In genomic region chr2:157130813-157131514, GRCm38 (mm10) we compare ENCODE assay signal across 11 mouse cellular contexts. TPM values are rescaled to one million over a fixed set of nuclear protein-coding genes. Genes with fewer than 3 reads are reported as not detected.
A peak's percentile ranks its signal among the peaks of the same experiment; 100 is the strongest.
DNase-seq lines count a peak whose midpoint lies in the region; ATAC-seq lines count a peak whose summit lies in the region.
"Had no signal": no experiment of that assay in that cellular context is flagged by ENCODE, and none has a peak within 500 bp of the region (broad histone marks: within the 10 kb centered on the region; RNA-seq: fewer than 3 reads in every experiment).

No protein-coding gene starts in this region.

- H3K9me3 ChIP-seq in midbrain, embryonic 11.5 days (ENCODE audit: control insufficient read depth, low read length) = no peaks in the 10 kb centered on the region
- no peaks in the 10 kb centered on the region for H3K9me3 ChIP-seq in midbrain, embryonic 14.5 days (ENCODE audit: control insufficient read depth, low read length)
- no peaks in the 10 kb centered on the region for H3K9me3 ChIP-seq in kidney, embryonic 15.5 days (replicated peaks)
- H3K9me3 ChIP-seq in hindbrain, embryonic 13.5 days = no peaks in the 10 kb centered on the region
- H3K9me3 ChIP-seq: embryonic facial prominence, embryonic 15.5 days had no signal

- no peaks in the 10 kb centered on the region for H3K36me3 ChIP-seq in midbrain, embryonic 11.5 days (ENCODE audit: control insufficient read depth, insufficient read depth, low read length)
- 0 out of 2 replicates have a peak, but pooled peaks cover 2% of the 10 kb centered on the region for H3K36me3 ChIP-seq in midbrain, embryonic 14.5 days (ENCODE audit: control insufficient read depth, insufficient read depth, low read length)
- H3K36me3 ChIP-seq in kidney, embryonic 15.5 days = peaks cover 28% of the 10 kb centered on the region
- H3K36me3 ChIP-seq in hindbrain, embryonic 13.5 days = peaks cover 8% of the 10 kb centered on the region; the same call in 1 of the 2 replicates

- H3K4me1 ChIP-seq in midbrain, embryonic 11.5 days (ENCODE audit: control insufficient read depth, insufficient read depth, low read length) = peaks cover 3% of the 10 kb centered on the region; the same call in 1 of the 2 replicates
- peaks cover 5% of the 10 kb centered on the region; the same call in 1 of the 2 replicates for H3K4me1 ChIP-seq in midbrain, embryonic 14.5 days (ENCODE audit: control insufficient read depth, insufficient read depth, low read length)
- H3K4me1 ChIP-seq in kidney, embryonic 15.5 days = peaks cover 14% of the 10 kb centered on the region
- peaks cover 11% of the 10 kb centered on the region for H3K4me1 ChIP-seq in hindbrain, embryonic 13.5 days (replicated peaks)

- H3K27ac ChIP-seq in midbrain, embryonic 11.5 days (ENCODE audit: low read depth, low read length) = no peak overlapping the region
- H3K27ac ChIP-seq in midbrain, embryonic 14.5 days (replicated peaks; ENCODE audit: low read depth, low read length) = no peak overlapping the region
- no peak overlapping the region for H3K27ac ChIP-seq in kidney, embryonic 15.5 days
- no peak overlapping the region for H3K27ac ChIP-seq in hindbrain, embryonic 13.5 days
- H3K27ac ChIP-seq: embryonic facial prominence, embryonic 15.5 days had no signal

- no peak overlapping the region for H3K4me3 ChIP-seq in midbrain, embryonic 11.5 days (ENCODE audit: low read depth, low read length)
- H3K4me3 ChIP-seq in midbrain, embryonic 14.5 days (replicated peaks; ENCODE audit: low read depth, low read length) = no peak overlapping the region
- no peak overlapping the region for H3K4me3 ChIP-seq in kidney, embryonic 15.5 days (replicated peaks)
- no peak overlapping the region for H3K4me3 ChIP-seq in hindbrain, embryonic 13.5 days
- H3K4me3 ChIP-seq: embryonic facial prominence, embryonic 15.5 days had no signal

- no peaks in the 10 kb centered on the region for H3K27me3 ChIP-seq in midbrain, embryonic 11.5 days (ENCODE audit: control insufficient read depth, insufficient read depth, low read length)
- H3K27me3 ChIP-seq in midbrain, embryonic 14.5 days (ENCODE audit: control insufficient read depth, insufficient read depth, low read length) = no peaks in the 10 kb centered on the region
- H3K27me3 ChIP-seq in kidney, embryonic 15.5 days = no peaks in the 10 kb centered on the region
- H3K27me3 ChIP-seq in hindbrain, embryonic 13.5 days = no peaks in the 10 kb centered on the region
- H3K27me3 ChIP-seq: embryonic facial prominence, embryonic 15.5 days had no signal

- no peak overlapping the region for H3K9ac ChIP-seq in midbrain, embryonic 11.5 days (ENCODE audit: low read length)
- H3K9ac ChIP-seq in midbrain, embryonic 14.5 days (replicated peaks; ENCODE audit: low read length) = no peak overlapping the region
- no peak overlapping the region for H3K9ac ChIP-seq in kidney, embryonic 15.5 days
- no peak overlapping the region for H3K9ac ChIP-seq in hindbrain, embryonic 13.5 days
- H3K9ac ChIP-seq: embryonic facial prominence, embryonic 15.5 days had no signal

- no peak for ATAC-seq in midbrain, embryonic 11.5 days (ENCODE audit: low FRiP score)
- no peak for ATAC-seq in midbrain, embryonic 14.5 days (ENCODE audit: low FRiP score, low TSS enrichment)
- ATAC-seq in activated CD4-positive, CD25-positive, alpha-beta regulatory T cell, adult 4 months = peak; percentile 33
- ATAC-seq in kidney, embryonic 15.5 days (replicated peaks; ENCODE audit: low FRiP score) = no peak
- ATAC-seq in hindbrain, embryonic 13.5 days (ENCODE audit: low FRiP score) = no peak

- DNase-seq in midbrain, embryonic 11.5 days (ENCODE audit: low spot score, missing footprints) = peak; percentile 45
- DNase-seq in midbrain, embryonic 14.5 days = no peak
- peak; percentile 30 to 34 for DNase-seq in natural killer cell, adult 2 months (ENCODE audit: low spot score in 2 of 2)
- DNase-seq in cerebellum, postnatal 25 days = no peak
- no peak for DNase-seq in left cerebral cortex, adult 18-20 months (ENCODE audit: low spot score in 2 of 2)
- DNase-seq: adrenal gland, postnatal 25 days; thymus, postnatal 4 days had no signal

- 89% methylated on average over 8 of the region's 8 CpGs for WGBS in midbrain, embryonic 11.5 days
- WGBS in midbrain, embryonic 14.5 days = 94% methylated on average over 8 of the region's 8 CpGs
- WGBS in kidney, embryonic 15.5 days = 82% methylated on average over 8 of the region's 8 CpGs
- WGBS in hindbrain, embryonic 13.5 days = 93% methylated on average over 8 of the region's 8 CpGs

- no peak overlapping the region for H3K4me2 ChIP-seq in midbrain, embryonic 11.5 days
- no peak overlapping the region for H3K4me2 ChIP-seq in midbrain, embryonic 14.5 days (ENCODE audit: low read length)
- H3K4me2 ChIP-seq in kidney, embryonic 15.5 days = 0 out of 2 replicates have a peak overlapping the region, but pooled peaks have one; percentile 7
- no peak overlapping the region for H3K4me2 ChIP-seq in hindbrain, embryonic 13.5 days
- H3K4me2 ChIP-seq: embryonic facial prominence, embryonic 15.5 days had no signal

RNA-seq across cellular contexts. Expression of gene Samhd1, which starts 4.1 kb away (rescaled TPM):
- polyA plus RNA-seq in midbrain, embryonic 11.5 days (2014; fragmentation: Nextera tagmentation; extraction: Ambion mirVana) = 21.0 and 21.7 TPM in 2 replicates
- polyA plus RNA-seq in midbrain, embryonic 14.5 days (2014; fragmentation: Nextera tagmentation; extraction: Ambion mirVana) = 9.2 and 12.1 TPM in 2 replicates
- polyA plus RNA-seq in activated CD4-positive, CD25-positive, alpha-beta regulatory T cell, adult 4 months (2017; shearing (Covaris generic)) = 100 to 1,000 TPM; 574 to 641 TPM
- 25.3 and 27.2 TPM in 2 replicates for polyA plus RNA-seq in kidney, embryonic 15.5 days (2015; fragmentation: Nextera tagmentation; extraction: Ambion mirVana)
- 10 to 100 TPM; 12.7 to 13.9 TPM for total RNA-seq in left cerebral cortex, adult 18-20 months (2021)
- polyA plus RNA-seq in hindbrain, embryonic 13.5 days (2015; fragmentation: Nextera tagmentation; extraction: Ambion mirVana) = 11.6 and 11.9 TPM in 2 replicates

RNA-seq across cellular contexts. Expression of gene Tldc2, which starts 44.1 kb away (rescaled TPM):
- polyA plus RNA-seq in midbrain, embryonic 11.5 days (2014; fragmentation: Nextera tagmentation; extraction: Ambion mirVana) = not detected in 2 replicates
- not detected in 2 replicates for polyA plus RNA-seq in midbrain, embryonic 14.5 days (2014; fragmentation: Nextera tagmentation; extraction: Ambion mirVana)
- not detected for polyA plus RNA-seq in activated CD4-positive, CD25-positive, alpha-beta regulatory T cell, adult 4 months (2017; shearing (Covaris generic))
- polyA plus RNA-seq in kidney, embryonic 15.5 days (2015; fragmentation: Nextera tagmentation; extraction: Ambion mirVana) = 0.27 TPM in 1 of 2 replicates, not detected in the other
- total RNA-seq in left cerebral cortex, adult 18-20 months (2021) = not detected
- not detected in 2 replicates for polyA plus RNA-seq in hindbrain, embryonic 13.5 days (2015; fragmentation: Nextera tagmentation; extraction: Ambion mirVana)
- total RNA-seq: adrenal gland, postnatal 25 days had no signal
- polyA plus RNA-seq: embryonic facial prominence, embryonic 15.5 days had no signal

RNA-seq across cellular contexts. Expression of gene Soga1, which starts 51.9 kb away (rescaled TPM):
- 5.2 and 6.0 TPM in 2 replicates for polyA plus RNA-seq in midbrain, embryonic 11.5 days (2014; fragmentation: Nextera tagmentation; extraction: Ambion mirVana)
- 12.0 and 13.1 TPM in 2 replicates for polyA plus RNA-seq in midbrain, embryonic 14.5 days (2014; fragmentation: Nextera tagmentation; extraction: Ambion mirVana)
- polyA plus RNA-seq in activated CD4-positive, CD25-positive, alpha-beta regulatory T cell, adult 4 months (2017; shearing (Covaris generic)) = under 1 TPM in 1 of 2 experiments, not detected in 1; 0.05 TPM
- 3.5 and 4.2 TPM in 2 replicates for polyA plus RNA-seq in kidney, embryonic 15.5 days (2015; fragmentation: Nextera tagmentation; extraction: Ambion mirVana)
- total RNA-seq in left cerebral cortex, adult 18-20 months (2021) = 10 to 100 TPM; 17.1 to 17.7 TPM
- polyA plus RNA-seq in hindbrain, embryonic 13.5 days (2015; fragmentation: Nextera tagmentation; extraction: Ambion mirVana) = 6.2 and 6.4 TPM in 2 replicates

Comparison
In these comparisons a context has a peak if more than half of its experiments do, and no peak if none do; other contexts are left out.
1. DNase-seq: peak in midbrain, embryonic 11.5 days (single experiment) and natural killer cell, adult 2 months (2 of 2); none in midbrain, embryonic 14.5 days (single experiment), cerebellum, postnatal 25 days (0 of 2) and left cerebral cortex, adult 18-20 months (0 of 2).
2. RNA of gene Samhd1, which starts 4.1 kb away (polyA plus RNA-seq): 574 to 641 TPM in activated CD4-positive, CD25-positive, alpha-beta regulatory T cell, adult 4 months; 25.3 to 27.2 TPM in kidney, embryonic 15.5 days, 21.0 to 21.7 TPM in midbrain, embryonic 11.5 days, 9.2 to 12.1 TPM in midbrain, embryonic 14.5 days and 11.6 to 11.9 TPM in hindbrain, embryonic 13.5 days; every median in the first group is over 10 times any median in the second.